Mouse (Mus musculus): ENCODE measurements around the gene Gm17428.

DNA sequence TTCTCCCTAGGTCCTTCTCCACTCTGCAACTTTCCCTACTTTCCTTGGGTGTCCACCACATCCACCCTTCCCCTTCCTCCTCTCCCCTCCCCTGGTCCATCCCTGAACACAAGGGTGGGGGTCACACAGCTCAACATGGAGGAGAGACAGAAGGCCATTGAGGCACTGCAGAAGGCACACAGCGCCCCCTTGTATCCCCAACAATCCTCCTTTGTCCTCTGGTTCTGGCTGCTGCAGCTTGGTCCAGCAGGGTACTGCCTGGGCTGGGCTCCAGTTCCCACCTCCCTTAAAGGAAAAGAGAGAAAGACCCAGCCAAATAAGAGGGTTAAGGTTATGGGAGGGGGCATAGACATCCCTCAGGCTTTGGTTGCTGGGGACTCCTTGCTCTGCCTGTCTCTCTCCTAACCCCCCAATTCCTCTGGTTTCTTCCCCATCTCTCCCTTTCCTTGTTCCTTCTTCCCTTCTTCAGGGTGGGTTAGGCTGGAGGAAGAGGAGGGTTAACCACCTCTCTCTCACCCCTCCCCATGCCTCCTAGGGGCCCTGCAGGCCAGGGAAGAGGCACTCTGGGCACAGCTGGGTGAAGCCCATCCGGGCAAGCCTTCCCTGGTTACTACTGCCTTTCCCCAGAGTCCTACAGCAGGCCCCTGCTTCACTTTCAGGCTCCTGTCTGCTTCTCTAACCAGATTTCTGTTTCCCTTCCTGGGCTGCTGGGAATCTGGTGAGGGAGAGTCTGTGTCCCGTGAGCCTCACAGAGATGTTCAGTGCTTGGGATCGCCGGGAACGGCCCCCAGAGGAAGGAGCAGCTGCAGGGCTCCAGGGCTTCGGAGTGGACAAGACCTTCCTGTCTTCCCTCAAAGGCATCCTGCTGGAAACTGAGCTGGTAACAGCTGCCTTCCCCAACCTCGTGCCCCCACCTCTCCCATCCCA, 40.6 kb upstream of the Gm17428 start, which contains the start of gene Cmtm5:
- TF ChIP-seq CTCF (conservative IDR thresholded peaks at IDR 0.05; ENCODE audit: low read length) (no peak), POU5F1 (IDR thresholded peaks at IDR 0.05; ENCODE audit: borderline replicate concordance, low read length) (no peak)
